Mouse (Mus musculus) limb, embryonic 11.5 days (tissue): Measurements from ENCODE around the gene Rpp21. TPM values are rescaled to one million over a fixed set of nuclear protein-coding genes. Genes with fewer than 3 reads are reported as not detected.

Experiments used
- polyA plus RNA-seq: library from polyadenylated mRNA; unstranded; fragments of >200 nt; fragmentation: Nextera tagmentation; extraction: Ambion mirVana; gene quantifications from 2 replicates; pipeline ENCODE4 v1.2.1, GENCODE M21; 2014

Rpp21 gene
- polyA plus RNA-seq, 1 experiment from 2014 or later, result 80.9 TPM

Other genes starting within 250 kb of the Rpp21 start
- gene H2-T24, start 237.5 kb downstream of the Rpp21 start, polyA plus RNA-seq, result 2.3 and 2.6 TPM in 2 replicates
- 2.5 and 2.6 TPM in 2 replicates for gene H2-T23, start 225.2 kb downstream of the Rpp21 start, polyA plus RNA-seq
- 10.2 and 13.7 TPM in 2 replicates for gene H2-T22, start 215.3 kb downstream of the Rpp21 start, polyA plus RNA-seq
- not detected in 2 replicates for gene Gm6034, start 215.1 kb downstream of the Rpp21 start, polyA plus RNA-seq
- not detected in 2 replicates for gene Gm11127, start 199.7 kb downstream of the Rpp21 start, polyA plus RNA-seq
- not detected in 2 replicates for gene Gm19684, start 136.4 kb downstream of the Rpp21 start, polyA plus RNA-seq
- gene Gm7030, start 128.6 kb downstream of the Rpp21 start, polyA plus RNA-seq, result not detected in 2 replicates
- not detected in 2 replicates for gene Gm8909, start 89.5 kb downstream of the Rpp21 start, polyA plus RNA-seq
- not detected in 2 replicates for gene H2-T3, start 67.8 kb downstream of the Rpp21 start, polyA plus RNA-seq
- gene Trim39, start 14.2 kb upstream of the Rpp21 start, polyA plus RNA-seq, result 17.9 and 22.2 TPM in 2 replicates
- 0.13 and 0.17 TPM in 2 replicates for gene H2-M10.2, start 28.4 kb upstream of the Rpp21 start, polyA plus RNA-seq
- gene H2-M10.1, start 68.1 kb upstream of the Rpp21 start, polyA plus RNA-seq, result not detected in 2 replicates
- not detected in 2 replicates for gene H2-M10.3, start 110.3 kb upstream of the Rpp21 start, polyA plus RNA-seq
- gene H2-M10.4, start 204.3 kb upstream of the Rpp21 start, polyA plus RNA-seq, result not detected in 2 replicates